Mouse (Mus musculus) bone marrow, adult 2 months (tissue): ENCODE measurements around the gene Cacna1c.

Source experiments
- CTCF ChIP-seq: fragments of 200-500 bp; IDR thresholded peaks from 2 replicates; pipeline ENCODE4 v1.5.1; 2011; ENCODE audit warnings: low read length, control low read depth; ENCODE audit not compliant: control insufficient read depth, insufficient read depth
- POLR2A ChIP-seq: fragments of 200-500 bp; IDR thresholded peaks from 2 replicates; pipeline ENCODE4 v1.6.1; 2011; ENCODE audit warnings: low read depth, mild to moderate bottlenecking, control low read depth, low read length, borderline replicate concordance; ENCODE audit not compliant: control insufficient read depth

- no peak for TF ChIP-seq POLR2A
- TF ChIP-seq CTCF: no peak
Measured at GRCm38 (mm10) chr6:119213375-119213774, 17.2 kb upstream of the Cacna1c start.
